9 mouse cellular contexts compared by ENCODE assay signal in genomic region chr19:45081279-45081678, GRCm38 (mm10). TPM values are rescaled to one million over a fixed set of nuclear protein-coding genes. Genes with fewer than 3 reads are reported as not detected.
DNase-seq lines count a peak whose midpoint lies in the region; ATAC-seq and TF ChIP-seq lines count a peak whose summit lies in the region.
"Had no signal": no experiment of that assay in that cellular context is flagged by ENCODE, and none has a peak within 500 bp of the region (broad histone marks: within the 10 kb centered on the region; RNA-seq: fewer than 3 reads in every experiment).

No protein-coding gene starts in this region.

- H3K4me3 ChIP-seq in hindbrain, postnatal 0 days (ENCODE audit: low read length): peak overlapping the region; percentile 30
- peak overlapping the region; percentile 35 for H3K4me3 ChIP-seq in limb, embryonic 15.5 days
- H3K4me3 ChIP-seq in stomach, postnatal 0 days (ENCODE audit: low read depth, low read length): 0 out of 2 replicates have a peak overlapping the region, but pooled peaks have one; percentile 29

- TF ChIP-seq CTCF in hindbrain, postnatal 0 days (IDR thresholded peaks at IDR 0.05; ENCODE audit: low read depth): peak; percentile 95
- TF ChIP-seq CTCF in stomach, postnatal 0 days (IDR thresholded peaks at IDR 0.05; ENCODE audit: low read depth): peak; percentile 96

- ATAC-seq in hindbrain, postnatal 0 days: peak; percentile 35
- no peak for ATAC-seq in limb, embryonic 15.5 days (ENCODE audit: insufficient number of reproducible peaks, low FRiP score, low TSS enrichment, low read depth)
- 0 out of 2 replicates have a peak, but pooled peaks have one; percentile 41 for ATAC-seq in monocyte, adult 5-6 weeks (replicated peaks; ENCODE audit: insufficient number of reproducible peaks, low FRiP score, low TSS enrichment, poor library complexity, severe bottlenecking)
- no peak for ATAC-seq in stomach, postnatal 0 days (ENCODE audit: low FRiP score, low TSS enrichment)

- no peak for TF ChIP-seq EP300 in stomach, postnatal 0 days (optimal IDR thresholded peaks at IDR 0.05)

- no peaks in the 10 kb centered on the region for H3K9me3 ChIP-seq in hindbrain, postnatal 0 days (ENCODE audit: low read length)
- no peaks in the 10 kb centered on the region for H3K9me3 ChIP-seq in limb, embryonic 15.5 days
- no peaks in the 10 kb centered on the region for H3K9me3 ChIP-seq in stomach, postnatal 0 days (ENCODE audit: control insufficient read depth, low read length)

- H3K4me1 ChIP-seq in hindbrain, postnatal 0 days (ENCODE audit: insufficient read depth, low read length): peaks cover 23% of the 10 kb centered on the region
- H3K4me1 ChIP-seq in limb, embryonic 15.5 days: peaks cover 54% of the 10 kb centered on the region
- peaks cover 11% of the 10 kb centered on the region for H3K4me1 ChIP-seq in stomach, postnatal 0 days (replicated peaks; ENCODE audit: control insufficient read depth, insufficient read depth)

- H3K27ac ChIP-seq in hindbrain, postnatal 0 days: no peak overlapping the region
- no peak overlapping the region for H3K27ac ChIP-seq in limb, embryonic 15.5 days
- no peak overlapping the region for H3K27ac ChIP-seq in stomach, postnatal 0 days (replicated peaks)

- peak overlapping the region; percentile 60 for H3K4me2 ChIP-seq in hindbrain, postnatal 0 days (ENCODE audit: low read depth, low read length)
- peak overlapping the region; percentile 70 for H3K4me2 ChIP-seq in limb, embryonic 15.5 days
- H3K4me2 ChIP-seq in stomach, postnatal 0 days (replicated peaks; ENCODE audit: low read depth): 0 out of 2 replicates have a peak overlapping the region, but pooled peaks have one; percentile 18

- no peaks in the 10 kb centered on the region for H3K36me3 ChIP-seq in hindbrain, postnatal 0 days (ENCODE audit: insufficient read depth, low read length)
- H3K36me3 ChIP-seq in limb, embryonic 15.5 days: no peaks in the 10 kb centered on the region
- no peaks in the 10 kb centered on the region for H3K36me3 ChIP-seq in stomach, postnatal 0 days (ENCODE audit: control insufficient read depth, insufficient read depth, low read length)

- no peak overlapping the region for H3K9ac ChIP-seq in hindbrain, postnatal 0 days (replicated peaks; ENCODE audit: low read length)
- H3K9ac ChIP-seq in limb, embryonic 15.5 days: no peak overlapping the region
- no peak overlapping the region for H3K9ac ChIP-seq in stomach, postnatal 0 days (ENCODE audit: low read length)

- peaks cover 43% of the 10 kb centered on the region for H3K27me3 ChIP-seq in hindbrain, postnatal 0 days (ENCODE audit: insufficient read depth, low read length)
- H3K27me3 ChIP-seq in limb, embryonic 15.5 days: peaks cover 95% of the 10 kb centered on the region
- peaks cover 14% of the 10 kb centered on the region; the same call in 1 of the 2 replicates for H3K27me3 ChIP-seq in stomach, postnatal 0 days (ENCODE audit: control insufficient read depth, insufficient read depth, low read length)

- 0% methylated on average over 5 of the region's 5 CpGs for WGBS in hindbrain, postnatal 0 days
- WGBS in limb, embryonic 15.5 days: under 1% methylated on average over 5 of the region's 5 CpGs
- WGBS in stomach, postnatal 0 days: 3% methylated on average over 5 of the region's 5 CpGs

- peak; percentile 68 for DNase-seq in layer of hippocampus, adult 11-12 months (ENCODE audit: low spot score)
- DNase-seq in layer of hippocampus, adult 9-10 months (ENCODE audit: low spot score): no peak
- peak; percentile 84 for DNase-seq in cerebellum, adult 9-10 months
- peak; percentile 69 for DNase-seq in gastrocnemius, adult 18-20 months (ENCODE audit: low spot score)
- DNase-seq in hindbrain, postnatal 0 days (ENCODE audit: low spot score): peak; percentile 82
- DNase-seq in stomach, postnatal 0 days (ENCODE audit: low spot score): peak; percentile 72

RNA-seq across cellular contexts. Expression of gene Kazald1, which starts 6.2 kb away (rescaled TPM):
- total RNA-seq in gastrocnemius, adult 18-20 months (2021): 10 to 100 TPM in 1 of 2 experiments, 1 to 10 TPM in 1; 6.3 to 11.2 TPM
- 1.7 and 2.8 TPM in 2 replicates for total RNA-seq in hindbrain, postnatal 0 days (2014; rRNA removed)
- polyA plus RNA-seq in hindbrain, postnatal 0 days (2015; fragmentation: Nextera tagmentation; extraction: Ambion mirVana): 2.6 and 3.2 TPM in 2 replicates
- 38.5 and 60.8 TPM in 2 replicates for polyA plus RNA-seq in limb, embryonic 15.5 days (2015; fragmentation: Nextera tagmentation; extraction: Ambion mirVana)
- 1.2 TPM in 1 of 3 replicates, not detected in the others for total RNA-seq in monocyte, adult 5-6 weeks (2017)
- 3.0 and 3.8 TPM in 2 replicates for polyA plus RNA-seq in stomach, postnatal 0 days (2015; fragmentation: Nextera tagmentation; extraction: Ambion mirVana)

RNA-seq across cellular contexts. Expression of gene Sfxn3, which starts 34.0 kb away (rescaled TPM):
- 10 to 100 TPM; 23.2 to 24.9 TPM for total RNA-seq in gastrocnemius, adult 18-20 months (2021)
- total RNA-seq in hindbrain, postnatal 0 days (2014; rRNA removed): 63.9 and 76.9 TPM in 2 replicates
- polyA plus RNA-seq in hindbrain, postnatal 0 days (2015; fragmentation: Nextera tagmentation; extraction: Ambion mirVana): 64.4 and 77.3 TPM in 2 replicates
- 33.8 and 36.9 TPM in 2 replicates for polyA plus RNA-seq in limb, embryonic 15.5 days (2015; fragmentation: Nextera tagmentation; extraction: Ambion mirVana)
- 19.7 to 41.4 TPM (median 22.3 TPM) in 3 replicates for total RNA-seq in monocyte, adult 5-6 weeks (2017)
- 26.7 and 29.7 TPM in 2 replicates for polyA plus RNA-seq in stomach, postnatal 0 days (2015; fragmentation: Nextera tagmentation; extraction: Ambion mirVana)

RNA-seq across cellular contexts. Expression of gene Pdzd7, which starts 35.8 kb away (rescaled TPM):
- 1 to 10 TPM; 4.7 to 5.4 TPM for total RNA-seq in gastrocnemius, adult 18-20 months (2021)
- 4.8 and 7.7 TPM in 2 replicates for total RNA-seq in hindbrain, postnatal 0 days (2014; rRNA removed)
- polyA plus RNA-seq in hindbrain, postnatal 0 days (2015; fragmentation: Nextera tagmentation; extraction: Ambion mirVana): 1.9 and 2.5 TPM in 2 replicates
- polyA plus RNA-seq in limb, embryonic 15.5 days (2015; fragmentation: Nextera tagmentation; extraction: Ambion mirVana): 0.16 and 0.37 TPM in 2 replicates
- total RNA-seq in monocyte, adult 5-6 weeks (2017): not detected in 3 replicates
- polyA plus RNA-seq in stomach, postnatal 0 days (2015; fragmentation: Nextera tagmentation; extraction: Ambion mirVana): 0.33 TPM in 2 replicates
- polyA plus RNA-seq: liver, embryonic 16.5 days had no signal

Comparison
In these comparisons a context has a peak if more than half of its experiments do, and no peak if none do; other contexts are left out.
1. ATAC-seq: peak in hindbrain, postnatal 0 days (single experiment) and monocyte, adult 5-6 weeks (single experiment); none in limb, embryonic 15.5 days (single experiment) and stomach, postnatal 0 days (single experiment).
2. H3K4me2 ChIP-seq: peak in every context shown above with its lines; median percentile 70 in limb, embryonic 15.5 days; 60 in hindbrain, postnatal 0 days; 18 in stomach, postnatal 0 days.
3. Peak in every context shown above with its lines, with median percentiles within 50 percentile points of each other: H3K4me3 ChIP-seq.